Mouse (Mus musculus): ENCODE measurements around the gene Ccnb1.
A peak's percentile ranks its signal among the peaks of the same experiment; 100 is the strongest.
"Not testable (repeated sequence)": the region's sequence is repeated elsewhere in the genome, so short reads cannot be mapped to it uniquely, and the experiment has no call there.

Gene Ccnb1

GRCm38 (mm10) chr13:100786414-100786867, at the start of gene Ccnb1:
Ccnb1 (minus strand) TSS chr13:100786570.
- DNase-seq (ENCODE audit: low spot score in 2 of 2) = peak; percentile 79 to 92

GRCm38 (mm10) chr13:100834777-100835176, 48.4 kb upstream of the Ccnb1 start:
- no peak for DNase-seq (ENCODE audit: low spot score in 2 of 2)

DNA sequence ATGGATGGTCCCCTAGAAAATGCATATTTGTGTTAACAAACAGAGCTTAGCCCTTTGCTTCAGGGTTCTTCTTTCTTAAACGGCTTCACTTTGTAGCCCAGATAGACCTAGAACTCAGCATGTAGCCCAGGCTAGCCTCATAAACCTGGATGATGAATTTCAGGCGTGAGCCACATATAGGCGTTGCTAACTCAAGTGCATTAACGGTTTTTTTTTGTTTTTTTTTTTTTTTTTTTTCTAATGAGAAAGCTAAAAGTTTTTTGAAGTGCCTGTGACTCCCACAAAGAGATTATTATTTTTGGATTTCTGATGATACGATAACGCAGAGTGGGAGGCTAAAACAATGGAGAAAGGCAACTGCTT, 47.3 kb upstream of the Ccnb1 start:
- no peak for DNase-seq (ENCODE audit: low spot score in 2 of 2)

- peak; percentile 99 for DNase-seq (ENCODE audit: low spot score in 2 of 2)
Measured at GRCm38 (mm10) chr13:100832741-100833639, 46.6 kb upstream of the Ccnb1 start, which contains the start of gene Slc30a5. Slc30a5 (minus strand) TSS chr13:100833427.

DNA sequence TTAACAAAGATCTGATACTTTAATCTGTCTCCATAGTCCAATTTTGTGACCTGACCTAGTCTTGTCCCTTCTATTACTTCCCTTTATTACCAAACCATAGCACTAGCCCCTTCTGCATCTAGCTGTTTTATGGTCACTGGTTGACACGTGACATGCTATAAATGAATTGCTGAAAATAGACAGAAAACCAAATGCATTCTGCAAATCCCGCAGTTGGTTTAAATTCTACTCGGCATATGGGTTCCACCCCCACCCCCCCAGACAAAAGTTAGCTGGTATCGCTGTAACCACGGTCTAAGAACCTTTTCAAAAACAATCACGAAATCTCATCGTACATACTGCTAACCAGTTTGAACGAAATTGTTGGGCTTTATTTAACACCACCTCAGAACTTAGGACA, 45.8 kb upstream of the Ccnb1 start:
- DNase-seq (ENCODE audit: low spot score in 2 of 2) = no peak

DNA sequence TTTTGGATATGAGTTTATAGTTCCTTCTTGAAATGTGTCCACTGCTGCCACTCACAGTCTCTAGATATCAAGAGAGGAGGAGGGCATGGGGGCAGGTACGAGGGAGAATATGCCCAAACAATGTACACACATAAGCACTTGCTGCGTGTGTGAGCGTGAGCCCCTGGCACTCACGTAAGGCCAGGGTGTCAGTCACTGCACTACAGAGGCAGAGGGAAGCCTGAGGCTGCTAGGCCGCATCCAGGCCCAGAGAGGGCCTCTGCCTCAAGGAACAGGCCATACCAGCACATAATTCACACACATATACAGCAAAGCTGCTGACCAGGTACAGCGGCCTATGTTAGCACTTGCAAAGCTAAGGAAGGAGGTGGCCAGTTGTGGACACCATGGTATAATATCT, 44.8 kb upstream of the Ccnb1 start:
- DNase-seq (ENCODE audit: low spot score in 2 of 2) = no peak

DNA sequence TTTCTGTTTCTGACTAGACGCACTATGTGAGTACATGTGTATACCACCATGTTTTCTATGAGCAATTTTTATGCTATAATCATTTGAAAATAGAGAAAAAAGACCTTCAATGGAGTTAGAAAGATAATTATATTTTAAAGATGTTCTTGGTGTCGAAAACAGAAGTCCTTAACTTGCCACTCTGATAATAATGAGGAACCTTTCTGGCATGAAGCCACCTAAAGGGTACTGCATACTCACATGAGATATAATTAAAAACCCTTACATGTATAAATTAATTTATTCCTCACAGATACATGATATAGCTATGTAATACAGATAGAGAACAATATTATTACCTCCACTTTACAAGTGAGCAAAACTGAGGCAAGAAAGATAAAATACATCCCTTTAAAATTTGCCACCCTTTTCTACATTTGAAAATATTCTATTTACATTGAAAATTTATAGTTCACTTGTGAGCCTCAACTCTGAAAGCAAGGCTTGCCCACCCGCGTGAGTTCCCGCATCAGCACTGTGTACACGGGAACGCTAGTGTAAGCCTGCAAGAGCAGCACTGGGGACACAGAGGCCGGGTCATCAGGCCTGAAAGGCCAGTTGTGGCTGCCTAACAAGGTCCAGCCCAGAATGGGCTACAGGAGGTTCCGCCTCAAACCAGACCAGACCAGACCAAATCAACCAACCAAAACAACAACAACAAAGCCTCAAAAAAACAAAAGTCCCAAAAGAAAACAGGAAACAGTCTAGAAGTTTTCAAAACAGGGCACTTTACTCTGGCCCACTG, 39.4 kb upstream of the Ccnb1 start:
- no peak for DNase-seq (ENCODE audit: low spot score in 2 of 2)

DNA sequence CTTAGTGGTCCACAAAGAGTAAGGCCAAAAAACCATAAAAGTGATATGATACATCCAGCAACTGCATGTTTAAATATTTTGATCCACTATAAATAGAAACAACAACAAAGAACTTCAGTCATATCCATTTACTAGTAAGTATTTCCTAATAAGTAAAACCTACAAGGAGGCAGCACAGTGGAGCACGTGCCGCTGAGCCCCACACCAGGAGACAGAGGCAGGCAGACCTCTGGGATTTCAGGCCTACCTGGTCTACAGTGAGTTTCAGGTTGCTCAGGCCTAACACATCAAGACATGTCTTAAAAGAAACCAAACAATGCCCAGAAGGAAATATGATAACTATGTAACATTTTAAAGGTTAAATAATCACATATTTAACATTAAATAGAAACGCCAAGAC, 38.5 kb upstream of the Ccnb1 start:
- DNase-seq (ENCODE audit: low spot score in 2 of 2) = no peak

GRCm38 (mm10) chr13:100824306-100824705, 37.9 kb upstream of the Ccnb1 start:
- DNase-seq (ENCODE audit: low spot score in 2 of 2) = no peak

GRCm38 (mm10) chr13:100823863-100824262, 37.5 kb upstream of the Ccnb1 start:
- DNase-seq (ENCODE audit: low spot score in 2 of 2) = no peak

DNA sequence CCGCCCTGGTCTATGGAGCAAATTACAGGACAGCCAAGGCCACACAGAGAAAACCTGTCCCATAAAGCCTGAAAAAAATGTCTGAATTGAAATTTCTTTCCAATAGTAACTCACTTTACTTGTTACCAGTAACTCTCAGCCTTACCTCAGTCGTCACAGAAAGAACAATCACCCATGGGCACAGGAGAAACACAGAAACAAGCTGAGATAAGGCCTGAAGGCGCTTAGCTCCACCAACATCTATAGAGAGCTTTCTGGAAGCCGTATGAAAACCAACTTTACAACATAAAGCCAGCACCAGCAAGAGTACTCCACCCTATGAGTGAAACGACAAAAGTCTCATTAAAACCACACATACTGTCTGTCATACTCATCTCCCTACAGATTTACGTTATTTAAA, 28.1 kb upstream of the Ccnb1 start:
- no peak for DNase-seq (ENCODE audit: low spot score in 2 of 2)

DNA sequence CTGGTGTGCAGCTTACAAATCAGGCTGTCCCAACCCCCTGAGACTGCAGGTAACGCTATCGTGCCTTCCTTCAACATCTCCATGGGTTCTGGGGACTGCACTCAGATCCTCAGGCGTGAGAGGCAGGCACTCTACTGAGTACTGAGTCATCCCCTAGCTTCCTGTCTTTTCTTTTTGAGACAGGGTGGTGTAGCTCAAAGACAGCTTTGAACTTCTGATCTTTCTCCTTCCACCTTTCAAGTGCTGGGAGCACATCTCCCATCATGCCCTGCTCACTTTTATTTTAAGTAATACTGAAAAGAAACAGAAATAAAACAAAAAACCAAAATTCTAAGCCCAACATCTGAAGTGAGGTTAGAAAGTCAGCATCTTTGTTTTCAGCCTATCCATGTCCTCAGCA, 19.4 kb upstream of the Ccnb1 start:
- DNase-seq (ENCODE audit: low spot score in 2 of 2) = no peak

DNA sequence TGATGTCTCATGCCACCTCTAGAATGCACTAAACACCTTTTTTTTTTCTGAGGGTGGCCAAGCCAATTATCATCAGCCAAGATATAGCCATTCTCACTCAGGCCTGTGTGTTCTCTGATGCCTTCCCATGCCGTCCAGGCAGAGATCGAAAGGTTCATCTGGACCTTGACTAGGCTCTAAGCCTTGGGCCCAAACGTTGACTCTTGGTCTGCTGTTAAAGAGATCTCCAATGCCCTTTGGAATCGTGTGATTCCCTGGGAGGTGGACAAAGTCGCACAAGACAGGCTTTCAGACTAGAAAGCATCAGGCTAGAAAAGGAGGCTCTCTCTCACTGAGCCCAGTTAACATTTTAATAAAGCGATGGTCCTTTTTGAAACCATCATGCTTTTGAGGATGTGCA, 10.8 kb upstream of the Ccnb1 start:
- no peak for DNase-seq (ENCODE audit: low spot score in 2 of 2)

DNA sequence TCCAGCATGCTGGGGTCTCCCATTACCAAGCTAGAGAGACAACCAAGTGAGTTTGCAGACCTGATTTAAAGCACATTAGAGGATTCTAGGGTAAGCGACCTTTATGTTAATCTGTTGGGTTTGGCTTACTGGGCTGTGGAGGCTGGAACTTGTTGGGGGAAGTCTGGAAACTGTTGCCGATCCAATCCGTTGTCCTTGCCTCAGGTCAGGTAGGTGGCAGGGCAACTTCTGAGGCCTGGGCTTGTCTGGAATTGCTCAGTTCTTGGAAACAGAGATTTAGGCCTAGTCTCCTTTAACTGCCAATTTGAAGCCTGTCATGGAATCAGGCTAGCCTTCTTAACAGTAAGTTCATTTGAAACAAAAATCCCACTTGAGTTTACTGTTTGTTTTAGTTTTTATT, 2.7 kb upstream of the Ccnb1 start:
- no peak for DNase-seq (ENCODE audit: low spot score in 2 of 2)

DNA sequence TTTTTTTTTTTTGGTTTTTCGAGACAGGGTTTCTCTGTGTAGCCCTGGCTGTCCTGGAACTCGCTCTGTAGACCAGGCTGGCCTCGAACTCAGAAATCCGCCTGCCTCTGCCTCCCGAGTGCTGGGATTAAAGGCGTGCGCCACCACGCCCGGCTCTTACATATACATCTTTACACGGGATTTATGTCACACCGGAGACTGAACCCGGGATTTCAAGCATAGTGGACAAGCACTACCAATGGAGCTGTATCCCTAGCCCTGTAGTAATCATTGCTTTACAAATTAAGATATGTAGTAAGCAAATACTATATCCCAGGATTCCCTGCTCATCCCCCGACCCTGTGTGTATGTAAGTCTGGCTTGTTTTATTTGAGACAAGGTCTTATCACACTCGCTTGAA, 1.7 kb upstream of the Ccnb1 start:
- not testable (repeated sequence) for DNase-seq (ENCODE audit: low spot score in 2 of 2)

DNA sequence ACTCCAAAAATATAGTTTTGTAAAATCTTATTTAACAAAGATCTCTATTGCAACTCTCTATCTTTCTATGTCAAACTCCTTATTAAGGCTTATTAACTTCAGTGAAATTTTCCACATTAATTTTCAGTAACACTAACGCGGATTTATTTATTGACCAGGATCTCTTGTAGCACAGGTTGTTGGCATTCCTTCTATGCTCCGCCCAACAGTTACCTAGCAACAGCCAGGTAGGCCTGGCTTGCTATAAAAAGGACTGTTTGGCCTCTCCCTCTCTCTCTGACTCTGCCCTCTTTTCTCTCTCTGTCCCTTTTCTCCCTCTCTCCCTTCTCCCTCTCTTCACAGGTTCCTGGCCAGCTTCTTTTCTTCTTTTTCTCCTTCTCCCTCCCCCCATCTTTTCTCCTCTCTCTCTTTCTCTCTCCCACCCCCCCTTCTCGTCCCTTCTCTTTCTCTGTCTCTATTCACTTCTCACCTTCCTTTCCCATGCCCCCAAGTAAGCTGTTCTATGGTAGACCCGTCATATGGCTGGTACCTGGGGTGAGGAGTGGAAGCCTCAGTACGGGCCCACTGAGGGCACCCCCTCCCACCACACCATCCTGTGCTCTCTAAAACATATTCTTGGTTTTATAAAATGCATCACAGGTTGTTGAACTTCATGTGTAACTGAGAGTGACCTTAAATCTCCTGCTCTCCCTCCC, 1.1 kb upstream of the Ccnb1 start:
- peak; percentile 10 to 11 for DNase-seq (ENCODE audit: low spot score in 2 of 2)

GRCm38 (mm10) chr13:100785806-100786413, 460 bp downstream of the Ccnb1 start:
- DNase-seq (ENCODE audit: low spot score in 2 of 2) = no peak

GRCm38 (mm10) chr13:100777491-100777890, 8.9 kb downstream of the Ccnb1 start:
- no peak for DNase-seq (ENCODE audit: low spot score in 2 of 2)

GRCm38 (mm10) chr13:100776710-100777109, 9.7 kb downstream of the Ccnb1 start:
- no peak for DNase-seq (ENCODE audit: low spot score in 2 of 2)

DNA sequence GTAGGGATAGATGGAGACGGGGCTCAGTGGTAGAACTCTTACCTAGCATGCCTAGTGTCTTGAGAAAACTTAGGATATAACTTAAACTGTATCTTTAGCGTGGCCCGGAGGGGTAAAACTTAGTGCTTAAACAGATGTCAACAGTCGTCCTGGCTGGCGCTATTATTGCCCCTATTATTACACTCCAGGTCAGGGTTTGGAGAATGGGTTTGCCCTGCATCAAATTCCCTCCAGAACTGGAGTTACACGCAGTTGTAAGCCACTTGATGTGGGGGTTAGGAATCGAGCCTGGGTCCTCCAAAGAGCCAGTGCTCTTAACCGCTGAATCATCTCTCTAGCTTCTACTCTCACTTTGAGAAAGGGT, 10.3 kb downstream of the Ccnb1 start:
- no peak for DNase-seq (ENCODE audit: low spot score in 2 of 2)

GRCm38 (mm10) chr13:100775252-100776055, 10.9 kb downstream of the Ccnb1 start, which contains the start of gene Cenph:
Cenph (minus strand) TSS chr13:100775899.
- DNase-seq (ENCODE audit: low spot score in 2 of 2) = peak; percentile 76 to 82

Measured in urinary bladder, postnatal 36 days (tissue).